Mouse (Mus musculus) right cerebral cortex, adult 2 months (tissue): ENCODE data around the gene Serping1.
"Not testable (repeated sequence)": the region's sequence is repeated elsewhere in the genome, so short reads cannot be mapped to it uniquely, and the experiment has no call there.

Source experiments
- DNase-seq, 2 experiments: peaks; one replicate each; pipeline ENCODE4 v3.0.0; 2021 to 2022; ENCODE audit warnings: low spot score in 2 of 2

Serping1 gene

DNA sequence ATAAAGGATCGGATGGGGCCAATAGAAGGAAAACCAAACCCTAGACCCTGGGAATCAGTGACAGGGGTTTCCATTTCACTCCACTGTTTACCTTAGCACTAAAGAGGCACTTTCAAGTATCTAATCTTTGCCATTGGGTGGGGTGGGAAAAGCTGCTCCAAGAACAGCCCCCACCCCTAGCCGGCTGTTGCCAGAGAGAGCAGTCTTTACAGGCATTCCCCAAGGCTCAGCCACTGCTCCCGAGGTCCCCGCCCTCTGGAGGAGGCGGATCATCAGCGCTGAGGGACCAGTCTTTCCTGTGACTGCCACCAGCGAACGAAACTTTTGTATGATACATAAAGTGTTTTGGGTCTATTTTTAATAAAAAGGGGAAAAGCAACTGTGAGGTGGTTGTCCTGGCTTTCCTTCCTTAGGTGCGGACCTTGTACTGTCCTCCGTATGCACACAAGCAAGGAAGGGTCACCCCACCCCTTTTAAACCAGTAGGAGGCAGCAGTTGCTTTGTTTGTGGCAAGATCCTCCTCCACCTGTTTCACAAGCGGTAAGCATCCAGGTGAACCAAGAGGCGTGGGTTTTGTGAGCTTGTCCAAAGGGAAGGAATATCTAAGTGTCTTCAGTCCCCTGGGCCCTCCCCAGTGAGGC lies 36.9 kb downstream of the Serping1 start:
- no peak for DNase-seq

DNA sequence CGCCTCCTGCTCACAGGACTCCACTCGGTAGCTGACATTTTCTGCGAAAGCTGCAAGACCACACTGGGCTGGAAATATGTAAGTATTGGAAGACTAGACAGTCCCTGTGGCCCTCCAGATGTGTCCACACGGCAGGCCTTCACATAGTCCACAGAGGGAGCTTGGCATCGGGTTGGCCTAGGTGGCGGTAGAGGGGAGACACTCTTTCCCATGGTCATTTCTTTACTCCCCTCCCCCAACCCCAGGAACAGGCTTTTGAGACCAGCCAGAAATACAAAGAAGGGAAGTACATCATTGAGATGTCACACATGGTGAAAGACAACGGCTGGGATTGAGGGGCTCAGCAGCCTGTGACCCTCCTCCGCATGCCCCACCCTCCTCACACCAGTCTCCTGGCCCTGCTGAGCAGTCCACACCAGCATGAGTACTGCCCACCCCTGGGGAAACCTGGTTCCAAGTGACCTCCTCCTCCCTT lies 37.8 kb downstream of the Serping1 start:
- DNase-seq: no peak

DNA sequence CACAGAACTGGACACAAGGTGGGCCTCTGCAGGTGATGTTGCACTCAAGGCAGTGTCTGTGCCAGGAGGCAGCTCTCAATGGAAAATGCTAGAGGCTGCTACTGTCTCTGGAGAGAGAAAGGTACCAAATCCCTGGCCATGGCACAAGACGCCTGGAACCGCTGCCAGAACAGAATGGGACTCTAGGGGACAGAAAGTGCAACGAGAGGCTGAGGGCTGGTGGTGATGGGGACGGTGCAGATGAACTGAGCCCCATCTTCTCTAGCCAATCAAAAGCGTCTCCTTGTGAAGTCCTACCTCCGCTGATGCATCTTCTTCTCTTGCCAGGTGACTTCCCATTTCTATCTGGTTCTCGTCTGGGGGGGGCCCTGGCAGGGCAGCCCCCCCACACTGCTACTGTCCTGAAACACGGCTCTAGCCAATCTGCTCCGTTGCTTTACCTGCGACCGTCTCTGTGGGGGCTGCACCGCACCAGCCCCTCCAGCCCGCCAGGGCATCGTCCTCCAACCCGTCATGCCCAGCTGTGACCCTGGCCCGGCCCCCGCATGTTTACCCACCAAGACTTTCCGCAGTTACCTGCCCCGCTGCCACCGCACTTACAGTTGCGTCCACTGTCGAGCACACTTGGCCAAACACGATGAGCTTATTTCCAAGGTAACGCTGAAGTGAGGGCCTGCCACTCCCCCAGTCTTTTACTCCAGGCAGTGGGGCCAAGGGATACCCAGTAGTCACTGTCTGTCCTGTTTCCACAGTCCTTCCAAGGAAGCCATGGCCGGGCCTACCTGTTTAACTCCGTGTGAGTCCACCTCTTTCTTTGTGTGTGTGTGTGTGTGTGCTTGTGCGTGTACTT lies 38.7 kb downstream of the Serping1 start:
- no peak for DNase-seq

DNA sequence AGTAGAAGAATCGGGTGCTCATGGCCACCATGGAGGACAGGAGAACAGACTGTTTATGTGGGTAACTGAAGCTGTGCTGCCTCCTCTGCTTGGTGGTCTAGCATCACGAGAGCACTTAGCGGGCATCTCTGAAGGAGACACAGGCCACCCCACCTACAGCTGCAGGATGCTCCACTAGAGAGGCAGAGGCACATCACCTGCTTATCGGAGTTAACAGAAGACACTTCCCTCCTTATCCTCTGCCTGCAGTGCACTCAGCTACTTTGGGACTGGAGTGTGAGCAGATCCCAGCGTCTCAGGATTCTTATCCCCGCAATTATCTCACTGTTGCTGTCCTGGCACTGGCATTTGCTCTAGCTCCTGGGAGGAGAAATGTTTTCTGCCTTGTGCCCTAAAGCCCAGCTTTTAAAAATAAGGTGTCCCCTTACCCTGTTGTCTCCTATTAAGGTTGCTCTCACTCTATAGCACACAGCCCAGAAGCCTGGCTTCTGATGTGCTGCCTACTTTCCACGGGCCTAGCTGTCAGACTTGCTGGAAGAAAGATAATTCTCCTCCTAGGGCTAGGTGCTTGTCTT lies 39.8 kb downstream of the Serping1 start:
- no peak for DNase-seq

DNA sequence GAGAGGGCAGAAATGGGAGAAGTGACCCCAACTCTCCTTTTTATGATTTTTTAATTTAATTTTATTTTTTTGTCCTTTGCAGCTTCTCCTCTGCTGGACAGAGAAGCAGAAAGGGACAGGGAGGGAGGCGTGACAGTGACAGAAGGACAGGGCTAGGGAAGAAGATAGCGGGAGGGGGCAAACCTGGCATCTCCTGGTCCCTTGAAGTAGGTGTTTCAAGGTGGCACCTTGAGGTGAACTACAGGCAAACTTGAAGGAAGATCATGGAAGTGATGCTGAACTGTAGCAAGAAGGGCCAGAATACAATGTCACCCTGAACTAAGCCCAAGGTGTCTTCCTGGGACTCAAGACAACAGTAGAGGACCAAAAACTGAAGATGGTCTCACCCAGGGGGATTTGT lies 40.3 kb downstream of the Serping1 start:
- no peak for DNase-seq

DNA sequence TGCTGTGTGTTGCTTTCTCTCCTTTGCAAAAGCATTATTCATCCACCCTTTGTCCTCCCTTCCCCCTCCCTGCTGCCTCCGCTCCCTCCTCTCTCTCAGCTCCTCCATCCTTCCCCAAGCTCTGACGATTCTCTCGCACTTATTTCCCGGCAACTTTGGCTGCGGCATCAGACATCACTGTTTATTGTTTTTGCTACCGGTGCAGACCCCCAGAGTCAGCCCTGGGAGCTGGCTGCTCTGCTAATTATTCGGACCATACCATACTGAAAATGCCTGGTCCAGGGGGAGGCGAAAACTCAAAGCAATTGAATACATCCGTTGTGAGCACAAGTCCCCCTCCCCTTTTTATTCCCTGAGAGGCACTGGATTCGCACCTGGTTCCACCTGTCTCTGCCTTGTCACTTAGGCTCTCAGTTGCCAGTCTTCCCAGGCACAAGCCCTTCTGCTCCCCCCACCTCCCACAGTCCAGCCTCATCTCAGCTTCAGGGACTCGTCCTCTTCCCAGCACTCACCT lies 40.8 kb downstream of the Serping1 start:
- DNase-seq: peak; percentile 49 to 64

DNA sequence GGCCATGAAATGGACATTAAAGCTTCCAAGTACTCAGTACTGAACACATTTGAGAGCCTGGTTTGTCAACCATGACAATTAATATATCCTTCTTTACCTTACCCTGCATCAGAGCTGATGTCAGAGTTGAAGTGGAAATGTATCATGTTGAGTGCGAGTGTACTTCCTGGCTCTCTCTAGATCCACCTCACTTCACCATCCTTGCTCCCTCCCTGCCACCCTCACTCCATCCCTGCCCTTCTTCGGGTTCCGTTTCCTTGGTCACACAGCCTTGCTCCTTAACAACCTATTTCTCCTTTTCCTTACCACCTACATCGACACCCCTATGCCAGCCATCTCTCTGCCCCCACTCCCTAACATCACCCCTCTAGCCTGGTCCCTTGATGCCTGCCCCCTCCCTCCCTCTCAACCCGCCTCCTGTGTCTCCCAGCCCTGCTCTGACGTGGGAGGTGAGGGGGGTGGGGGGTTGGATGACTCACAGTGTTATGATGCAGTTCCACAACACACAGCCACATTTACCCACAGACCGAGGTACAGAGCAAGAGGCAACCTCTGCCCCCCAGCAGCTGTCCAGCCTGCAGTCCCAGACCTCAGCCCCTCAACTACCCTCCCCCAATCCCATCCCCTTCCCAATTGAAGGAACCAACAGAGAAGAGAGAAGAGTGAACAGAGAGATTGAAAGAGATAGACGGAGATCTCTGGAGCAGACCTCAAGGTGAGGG lies 41.5 kb downstream of the Serping1 start, which contains the start of gene Ypel4:
Gene Ypel4 (plus strand): TSS at position 480 of the 722 bp plus-strand sequence.
- peak; percentile 75 to 82 for DNase-seq

DNA sequence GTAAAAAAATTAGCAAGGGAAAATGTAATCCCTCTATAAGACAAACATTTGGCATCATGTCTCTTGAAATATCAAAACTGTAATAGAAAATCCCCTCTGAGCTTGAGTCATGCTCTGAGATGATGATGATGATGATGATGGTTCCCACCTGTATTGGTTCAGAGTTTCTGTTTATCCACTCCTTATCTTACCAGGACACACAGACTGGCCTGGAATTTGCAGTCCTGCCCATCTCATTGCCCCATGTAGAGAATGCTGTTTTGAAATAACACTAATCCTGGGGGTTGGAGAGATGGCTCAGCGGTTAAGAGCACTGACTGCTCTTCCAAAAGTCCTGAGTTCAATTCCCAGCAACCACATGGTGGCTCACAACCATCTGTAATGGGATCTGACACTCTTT lies 42.9 kb downstream of the Serping1 start:
- DNase-seq: no peak

DNA sequence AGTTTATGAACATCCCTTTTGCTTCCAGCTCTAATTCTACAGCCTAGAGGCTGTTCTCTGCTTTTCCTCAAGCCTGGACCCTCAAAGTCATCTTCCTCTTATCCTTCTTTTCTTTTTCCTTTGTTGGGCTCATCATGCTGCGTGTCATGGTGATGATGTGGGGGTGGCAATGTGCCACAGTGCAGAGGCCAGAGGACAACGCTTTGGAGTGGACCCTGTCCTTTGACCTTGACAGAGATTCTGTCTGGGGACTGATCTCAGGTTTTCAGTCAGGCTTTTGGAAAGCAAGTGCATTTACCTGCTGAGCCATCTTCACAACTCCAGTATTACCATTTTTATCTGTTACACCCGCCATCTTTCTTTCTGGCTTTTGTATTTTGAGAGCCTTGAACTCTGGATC lies 44.0 kb downstream of the Serping1 start:
- DNase-seq: no peak

DNA sequence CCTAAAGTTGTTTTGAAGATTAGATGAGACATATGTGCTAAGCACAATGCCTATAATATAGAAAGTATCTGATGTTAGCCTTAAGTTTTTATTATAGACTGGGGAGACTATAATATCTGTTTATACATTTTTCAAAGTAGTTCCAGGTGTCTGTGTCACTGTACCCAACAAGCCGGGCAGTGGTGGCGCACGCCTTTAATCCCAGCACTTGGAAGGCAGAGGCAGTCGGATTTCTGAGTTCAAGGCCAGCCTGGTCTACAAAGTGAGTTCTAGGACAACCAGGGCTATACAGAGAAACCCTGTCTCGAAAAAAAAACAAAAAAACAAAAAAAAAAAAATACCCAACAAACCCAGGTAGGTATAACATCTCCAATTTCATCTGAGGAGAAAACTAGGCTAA lies 47.1 kb downstream of the Serping1 start:
- DNase-seq: not testable (repeated sequence)

DNA sequence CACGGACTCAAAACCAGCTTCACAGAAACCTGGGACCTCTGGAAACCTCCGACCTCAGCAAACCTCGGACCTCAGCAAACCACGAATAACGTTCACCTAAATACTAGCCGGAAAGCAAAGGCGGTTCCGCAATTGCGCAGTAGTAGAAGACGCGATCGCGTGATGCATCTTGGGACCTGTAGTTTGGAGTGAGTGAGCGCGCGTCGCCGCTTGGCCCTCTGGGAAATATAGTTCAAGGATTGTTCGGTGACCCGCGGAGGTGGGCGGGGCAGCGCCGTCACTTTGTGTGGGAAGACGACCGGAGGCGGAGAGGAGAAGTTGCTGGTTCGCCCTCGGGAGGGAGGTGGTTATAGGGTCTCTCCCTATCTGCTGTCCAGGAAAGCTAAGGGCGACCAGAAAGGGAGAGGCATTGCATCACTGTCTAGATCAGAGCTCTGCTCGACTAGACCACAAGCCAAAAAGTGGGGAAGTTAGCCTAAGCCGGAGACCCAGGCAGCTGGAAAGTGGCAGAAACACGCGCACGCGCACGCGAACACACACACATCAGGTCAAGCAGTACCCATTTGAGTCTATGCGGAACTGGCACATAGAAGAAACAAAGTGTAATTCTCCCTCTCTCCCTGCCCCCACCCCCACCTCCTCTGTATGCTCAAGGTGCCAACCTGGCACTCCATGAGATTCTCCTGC lies 47.9 kb downstream of the Serping1 start, which contains the start of gene Clp1:
Gene Clp1 (minus strand): TSS at position 179 of the 687 bp plus-strand sequence.
- DNase-seq: peak; percentile 97 to 99

DNA sequence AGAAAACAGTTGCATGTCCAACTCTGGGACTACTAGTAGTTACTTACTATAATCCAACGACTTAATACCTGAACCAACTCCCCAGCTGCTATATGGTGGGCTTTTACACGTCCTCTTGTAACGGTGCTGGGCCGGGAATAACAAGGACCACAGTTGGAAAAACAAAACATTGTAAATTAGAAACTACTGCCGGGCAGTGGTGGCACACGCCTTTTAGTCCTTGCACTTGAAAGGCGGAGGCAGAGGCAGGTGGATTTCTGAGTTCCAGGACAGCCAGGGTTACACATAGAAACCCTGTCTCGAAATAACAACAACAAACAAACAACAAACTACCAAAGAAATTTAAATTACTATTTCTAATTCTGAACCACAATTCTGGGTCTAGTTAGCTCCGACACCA lies 48.5 kb downstream of the Serping1 start:
- no peak for DNase-seq

DNA sequence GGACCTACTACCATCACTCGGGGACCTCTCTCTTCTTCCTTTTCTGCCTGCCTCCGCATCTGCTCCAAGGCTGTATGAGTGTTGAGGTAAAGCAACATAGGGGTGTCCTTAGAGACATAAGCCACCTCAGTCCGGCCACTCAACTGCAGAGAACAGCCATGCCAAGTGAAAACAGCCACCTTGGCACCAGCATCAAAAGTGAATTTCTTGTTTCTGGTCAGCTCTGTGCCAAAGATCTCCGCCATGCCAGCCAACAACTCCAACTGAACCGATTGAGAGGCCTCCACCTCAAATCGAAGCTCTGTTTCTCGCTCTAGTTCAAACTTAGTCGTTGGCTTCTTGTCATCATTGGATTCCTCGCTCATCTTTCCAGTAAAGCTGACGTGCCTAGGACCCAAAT lies 49.5 kb downstream of the Serping1 start:
- no peak for DNase-seq

DNA sequence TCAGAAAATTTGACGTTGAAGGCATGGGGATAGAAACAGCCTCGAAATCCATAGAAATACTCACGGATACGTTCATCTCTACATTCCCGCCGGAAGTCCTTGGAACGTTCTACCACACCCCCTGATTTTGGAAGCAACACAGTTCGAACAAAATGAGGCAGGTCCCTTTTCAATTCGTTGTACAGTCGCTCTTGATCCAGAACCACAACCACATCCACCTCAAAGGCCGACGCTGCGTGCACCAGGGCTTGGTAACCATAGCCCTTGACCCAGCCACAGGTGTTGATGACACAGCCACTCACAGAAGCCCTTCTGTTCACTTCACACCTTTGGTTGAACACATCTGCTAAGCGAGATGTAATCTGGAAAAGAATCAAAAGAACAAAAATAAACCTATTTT lies 51.4 kb downstream of the Serping1 start:
- no peak for DNase-seq

DNA sequence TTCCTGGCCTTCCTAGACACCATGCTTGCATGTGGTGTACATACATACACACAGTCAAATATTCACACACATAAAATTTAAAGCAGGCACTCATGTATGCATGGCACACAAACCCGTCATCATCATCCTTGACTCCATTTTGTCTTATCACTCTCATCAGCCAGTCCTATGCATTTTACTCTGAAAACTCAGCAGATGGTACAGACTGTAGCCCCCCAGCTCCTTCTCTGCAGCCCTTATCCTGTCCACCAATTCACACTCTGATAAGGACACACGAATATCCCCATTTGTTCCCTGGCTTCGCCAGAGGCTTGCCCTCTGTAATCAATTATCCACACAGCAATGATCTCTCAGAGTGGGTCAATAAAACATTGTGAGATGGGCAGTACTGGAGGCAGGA lies 54.1 kb downstream of the Serping1 start:
- no peak for DNase-seq

DNA sequence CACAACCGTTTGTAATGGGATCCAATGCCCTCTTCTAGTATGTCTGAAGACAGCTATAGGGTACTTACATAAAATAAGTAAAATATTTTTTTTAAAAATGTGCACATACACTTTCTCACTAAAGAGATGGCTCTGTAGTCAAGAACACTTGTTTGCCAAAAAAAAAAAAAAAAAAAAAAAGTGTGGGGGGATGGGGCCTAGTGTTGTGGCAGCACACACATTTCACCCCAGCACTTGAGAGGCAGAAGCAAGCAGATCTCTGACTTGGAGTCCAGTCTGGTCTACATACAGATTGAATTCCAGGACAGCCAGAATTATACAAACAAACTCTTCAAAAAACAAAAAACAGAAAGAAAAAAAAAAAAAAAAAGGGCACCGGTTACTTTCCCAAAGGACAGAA lies 54.5 kb downstream of the Serping1 start:
- DNase-seq: no peak

DNA sequence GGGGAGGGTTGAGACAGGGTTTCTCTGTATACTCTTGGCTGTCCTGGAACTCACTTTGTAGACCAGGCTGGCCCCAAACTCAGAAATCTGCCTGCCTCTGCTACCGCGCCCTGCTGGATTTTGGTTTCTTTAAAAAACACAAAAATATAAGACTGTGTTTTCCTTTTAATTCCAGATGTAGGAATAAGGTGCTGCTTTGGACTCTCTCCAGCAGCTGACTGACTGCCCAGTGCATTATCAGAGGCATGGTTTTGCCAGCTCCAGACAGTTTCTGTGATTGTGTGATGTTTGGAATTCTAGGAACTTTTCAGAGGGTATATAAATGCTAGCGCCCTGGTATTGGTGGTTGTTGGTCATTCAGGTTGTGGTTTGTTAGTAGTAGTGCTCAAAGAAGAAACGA lies 57.9 kb downstream of the Serping1 start:
- no peak for DNase-seq

DNA sequence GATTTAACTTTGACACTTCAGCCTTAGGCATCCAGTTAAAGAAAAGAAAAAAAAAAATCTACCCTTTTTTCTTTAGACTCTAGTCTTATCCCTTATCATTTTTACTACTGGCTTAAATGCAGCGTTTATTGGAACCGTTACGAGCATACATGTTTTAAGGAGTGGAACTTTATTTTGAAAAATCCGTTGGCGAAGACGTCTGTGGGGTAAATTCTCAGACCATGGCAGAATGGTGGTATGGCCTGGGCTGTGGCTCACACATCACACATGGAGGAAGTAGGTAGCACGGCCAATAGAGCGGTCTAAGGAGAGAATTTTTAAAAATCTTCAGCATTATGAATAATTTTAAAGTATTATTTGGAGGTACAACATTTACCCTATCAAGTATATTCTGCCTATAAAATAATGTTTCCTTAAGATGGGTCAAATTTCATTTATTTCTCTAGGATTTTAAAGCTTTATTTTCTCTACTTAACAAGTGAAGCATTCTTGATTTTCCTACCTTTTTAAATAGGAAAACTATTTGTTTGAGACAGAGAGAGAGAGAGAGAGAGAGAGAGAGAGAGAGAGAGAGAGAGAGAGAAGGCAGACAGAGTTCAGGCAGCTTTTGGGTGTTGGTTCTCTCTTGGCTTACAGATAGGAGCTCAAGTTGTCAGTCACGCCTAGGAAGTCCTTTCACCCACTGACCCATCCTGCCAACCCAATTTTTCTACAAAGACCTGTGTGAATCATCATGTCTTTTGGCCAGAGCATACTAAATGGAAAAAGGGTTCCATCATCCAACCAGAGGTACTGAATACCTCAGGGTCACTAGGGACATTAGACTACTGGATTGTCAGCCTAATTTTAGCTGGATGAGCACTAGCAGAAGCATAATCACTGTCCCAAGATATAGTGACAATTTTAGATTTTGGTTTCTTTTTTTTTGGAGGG lies 58.6 kb downstream of the Serping1 start:
- DNase-seq: no peak

DNA sequence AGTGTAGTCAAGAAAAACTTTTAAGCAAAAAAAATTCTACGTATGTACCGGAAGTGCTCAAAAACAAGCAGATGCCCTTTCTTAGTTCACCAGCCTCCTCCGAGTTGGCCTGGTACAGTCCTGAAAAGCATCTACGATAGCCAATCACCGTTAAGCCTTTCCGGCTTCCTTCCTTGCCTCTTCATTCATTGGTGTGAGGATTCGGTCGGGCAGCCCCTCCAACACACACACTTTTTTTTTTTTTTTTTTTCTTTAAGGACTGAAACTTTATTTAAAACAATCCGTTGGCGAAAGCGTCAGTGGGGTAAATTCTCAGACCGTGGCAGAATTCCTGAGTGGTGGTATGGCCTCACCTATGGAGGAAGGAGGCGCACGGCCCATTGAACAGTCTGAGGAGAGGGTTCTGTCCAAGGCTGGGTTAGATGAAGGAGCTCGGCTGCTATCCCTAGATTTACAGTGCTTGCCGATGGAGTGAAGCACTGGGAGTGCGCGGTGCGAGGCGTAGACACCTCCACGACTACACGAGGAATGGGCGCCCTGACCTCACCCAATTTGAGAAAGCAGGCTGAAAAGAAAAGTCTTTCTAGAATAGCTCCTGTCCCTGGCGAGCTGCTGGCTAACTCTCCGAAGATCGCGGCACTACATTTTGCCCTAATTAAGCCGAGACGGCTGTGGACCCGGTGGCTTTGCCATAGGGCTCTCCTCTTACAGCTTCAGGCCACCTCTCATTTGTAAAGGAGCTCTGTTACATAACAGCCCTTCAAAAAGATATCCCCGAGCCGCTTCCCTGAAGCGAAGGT lies 59.5 kb downstream of the Serping1 start:
- peak; percentile 62 to 82 for DNase-seq
